Mouse (Mus musculus) neutrophil, adult 59 days (primary cell): ENCODE results near the gene Sertad4. TPM values are rescaled to one million over a fixed set of nuclear protein-coding genes. Genes with fewer than 3 reads are reported as not detected.

Experiments used
- total RNA-seq, 2 experiments: library from RNA; stranded (reverse); gene quantifications; 1 replicate in 1 of 2; 2 replicates in 1 of 2; pipeline ENCODE4 v1.2.4; 2023

The Sertad4 gene
- not detected for total RNA-seq

GRCm38 (mm10) chr1:192855474-192856230 is at the start of gene Sertad4:
Gene Sertad4, minus strand, starts transcription at chr1:192855756.

Other genes with a start within 250 kb of the Sertad4 start
- gene Hhat, start 84.5 kb downstream of the Sertad4 start, total RNA-seq, result under 1 TPM; 0.80 to 0.95 TPM
- not detected for gene Syt14, start 180.0 kb upstream of the Sertad4 start, total RNA-seq